Mouse (Mus musculus) spleen, adult 2 months (tissue): Measurements from ENCODE around the gene Gm28374. TPM values are rescaled to one million over a fixed set of nuclear protein-coding genes. Genes with fewer than 3 reads are reported as not detected.

Source experiments
- DNase-seq, 2 experiments: peaks; one replicate each; pipeline versions ENCODE4 v3.0.0 to v3.0.0-alpha.2; 2012 to 2021; ENCODE audit warnings: low spot score in 2 of 2, low read depth in 1 of 2
- H3K27ac ChIP-seq: fragments of 200-500 bp; 2 replicates; pipeline ENCODE4 v1.5.1; 2012; ENCODE audit warnings: low read length, inconsistent platforms; ENCODE audit not compliant: insufficient read depth
- H3K27me3 ChIP-seq: fragments of 200-500 bp; 2 replicates; pipeline ENCODE4 v1.6.1; 2012; ENCODE audit warnings: mild to moderate bottlenecking, moderate library complexity, low read length, inconsistent platforms; ENCODE audit not compliant: control insufficient read depth, insufficient read depth
- H3K36me3 ChIP-seq: fragments of 200-500 bp; 2 replicates; pipeline ENCODE4 v1.6.1; 2012; ENCODE audit warnings: mild to moderate bottlenecking, low read length, inconsistent platforms; ENCODE audit not compliant: control insufficient read depth, insufficient read depth
- H3K4me1 ChIP-seq: fragments of 200-500 bp; 2 replicates; pipeline ENCODE4 v1.6.1; 2011; ENCODE audit warnings: inconsistent platforms; ENCODE audit not compliant: control insufficient read depth, insufficient read depth, insufficient read length
- H3K4me3 ChIP-seq: fragments of 200-500 bp; 2 replicates; pipeline ENCODE4 v1.5.1; 2011; ENCODE audit warnings: mild to moderate bottlenecking, inconsistent platforms; ENCODE audit not compliant: insufficient read depth, insufficient read length; ENCODE audit errors: extremely low read depth
- CTCF ChIP-seq: fragments of 200-500 bp; IDR thresholded peaks from 2 replicates; pipeline ENCODE4 v1.5.1; 2011; ENCODE audit warnings: mild to moderate bottlenecking, inconsistent platforms; ENCODE audit not compliant: insufficient read depth, insufficient read length, insufficient replicate concordance; ENCODE audit errors: extremely low read depth
- POLR2A ChIP-seq: fragments of 200-500 bp; IDR thresholded peaks from 2 replicates; pipeline ENCODE4 v1.6.1; 2011; ENCODE audit warnings: low read depth, low read length, inconsistent platforms
- WGBS: fragments of 180-500 bp; shearing (Covaris S2); methylation state at CpG from one replicate; pipeline ENCODE4 v1.1.7; 2018; 5-methylcytosine and 5-hydroxymethylcytosine counted together
- polyA plus RNA-seq: library from polyadenylated mRNA; depleted of rRNA; stranded (reverse); fragments of >200 nt; gene quantifications from 2 replicates; pipeline ENCODE4 v1.2.3, GENCODE M21; 2012; rRNA removed

Gm28374 gene
- polyA plus RNA-seq, 1 experiment: not detected

DNA sequence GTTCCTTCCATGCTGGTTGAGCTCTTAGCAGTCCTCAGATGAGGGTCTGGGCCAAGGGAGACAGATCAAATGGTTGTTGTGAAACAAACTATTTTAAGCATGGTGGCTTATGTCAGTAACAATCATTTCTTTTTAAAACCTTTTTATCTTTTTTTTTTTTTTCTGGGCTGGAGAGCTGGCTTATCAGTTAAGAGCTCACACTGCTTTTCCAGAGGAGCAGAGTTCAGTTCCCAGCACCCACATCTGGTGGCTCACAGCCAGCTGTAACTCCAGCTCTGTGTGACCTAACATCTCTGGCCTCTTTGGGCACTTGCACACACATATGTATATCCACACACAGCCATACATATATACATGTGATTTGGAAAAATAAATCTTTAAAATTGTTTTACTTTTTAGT lies 44.4 kb downstream of the Gm28374 start:
- no peak for DNase-seq
- H3K27ac ChIP-seq: no peak overlapping the region

DNA sequence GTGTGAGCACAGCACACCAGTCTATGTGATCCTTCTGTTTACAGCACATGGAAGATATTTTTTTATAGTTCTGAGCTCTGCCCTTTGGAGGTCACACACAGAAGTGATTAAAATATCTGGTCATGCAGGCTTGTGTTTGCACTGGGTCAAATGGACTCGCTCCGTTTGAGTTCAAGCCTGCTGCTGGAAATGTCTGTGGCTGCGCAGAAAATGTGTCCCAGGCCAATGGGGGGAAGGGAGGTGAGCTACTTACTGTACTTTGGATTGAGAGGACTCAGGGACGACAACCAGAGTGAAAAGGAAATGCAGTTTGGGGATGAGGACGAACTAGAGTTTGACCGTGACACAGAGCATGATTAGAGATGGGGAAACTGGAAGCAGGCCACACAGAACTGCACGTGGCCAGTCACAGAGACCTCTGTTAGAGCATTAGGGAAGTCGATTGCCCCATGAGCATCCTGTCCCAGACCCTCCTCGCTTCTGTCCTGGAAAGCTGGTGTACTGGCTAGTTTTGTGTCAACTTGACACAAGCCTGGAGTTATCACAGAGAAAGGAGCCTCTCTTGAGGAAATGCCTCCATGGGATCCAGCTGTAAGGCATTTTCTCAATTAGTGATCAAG lies 46.0 kb downstream of the Gm28374 start:
- H3K27me3 ChIP-seq: no peaks in the 10 kb centered on the region
- DNase-seq: no peak
- no peak overlapping the region for H3K4me3 ChIP-seq
- WGBS: 62% methylated on average over 9 of the region's 9 CpGs
- H3K36me3 ChIP-seq: no peaks in the 10 kb centered on the region
- H3K27ac ChIP-seq: no peak overlapping the region
- no peaks in the 10 kb centered on the region for H3K4me1 ChIP-seq
- TF ChIP-seq POLR2A: no peak
- TF ChIP-seq CTCF: no peak

More for the DNA sequence above, 44.4 kb downstream of the Gm28374 start:
- Histone ChIP-seq H3K27me3 (no peaks in the 10 kb centered on the region), H3K36me3 (no peaks in the 10 kb centered on the region), H3K4me3 (no peak overlapping the region), H3K4me1 (no peaks in the 10 kb centered on the region)
- TF ChIP-seq POLR2A (no peak), CTCF (no peak)

DNA sequence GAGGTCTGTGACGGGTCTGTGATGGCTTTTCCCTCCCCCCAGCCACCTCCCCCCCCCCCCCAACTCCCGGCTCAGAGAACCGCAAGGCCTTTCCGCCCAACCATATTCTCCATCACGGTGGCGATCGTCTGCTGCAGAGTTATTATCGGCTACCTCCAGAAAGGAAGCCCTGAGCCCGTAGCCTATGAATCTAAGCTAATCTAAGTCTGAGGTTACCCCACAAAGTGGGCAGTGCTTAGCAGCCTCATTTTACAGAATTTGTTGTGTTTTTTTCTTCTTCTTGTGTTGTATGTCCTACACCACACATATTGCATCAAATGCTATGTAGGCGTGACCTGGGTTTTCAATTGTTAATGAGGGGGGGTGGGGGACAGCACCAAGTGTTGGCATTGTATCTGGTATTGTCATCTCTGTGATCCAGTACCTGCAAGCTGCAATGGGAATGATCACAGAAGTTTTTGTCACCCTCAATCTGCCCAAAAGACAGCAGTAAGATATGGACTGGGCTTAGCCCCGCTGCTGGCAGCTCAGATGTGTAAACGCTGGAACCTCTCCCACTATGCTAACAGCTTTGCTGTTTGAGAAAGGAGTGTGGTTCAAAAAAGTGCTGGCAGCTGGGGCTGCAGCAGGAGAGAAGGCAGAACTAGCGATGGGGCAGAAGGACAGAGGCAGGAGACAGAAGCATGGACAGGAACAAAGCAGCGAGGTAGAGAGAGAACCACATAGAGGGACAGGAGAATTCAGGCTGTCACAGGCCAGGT lies 51.4 kb downstream of the Gm28374 start:
- TF ChIP-seq POLR2A: no peak
- no peak for TF ChIP-seq CTCF
- no peaks in the 10 kb centered on the region for H3K36me3 ChIP-seq
- no peak overlapping the region for H3K4me3 ChIP-seq
- H3K4me1 ChIP-seq: no peaks in the 10 kb centered on the region
- 74% methylated on average over 14 of the region's 14 CpGs for WGBS
- H3K27ac ChIP-seq: no peak overlapping the region
- DNase-seq: no peak
- H3K27me3 ChIP-seq: no peaks in the 10 kb centered on the region

GRCm38 (mm10) chr19:6029426-6029825 lies 52.6 kb downstream of the Gm28374 start:
- TF ChIP-seq POLR2A: no peak
- TF ChIP-seq CTCF: no peak
- Histone ChIP-seq H3K27me3 (no peaks in the 10 kb centered on the region), H3K4me3 (no peak overlapping the region), H3K4me1 (no peaks in the 10 kb centered on the region), H3K36me3 (no peaks in the 10 kb centered on the region), H3K27ac (no peak overlapping the region)
- no peak for DNase-seq
- WGBS: 84% methylated on average over 9 of the region's 9 CpGs

DNA sequence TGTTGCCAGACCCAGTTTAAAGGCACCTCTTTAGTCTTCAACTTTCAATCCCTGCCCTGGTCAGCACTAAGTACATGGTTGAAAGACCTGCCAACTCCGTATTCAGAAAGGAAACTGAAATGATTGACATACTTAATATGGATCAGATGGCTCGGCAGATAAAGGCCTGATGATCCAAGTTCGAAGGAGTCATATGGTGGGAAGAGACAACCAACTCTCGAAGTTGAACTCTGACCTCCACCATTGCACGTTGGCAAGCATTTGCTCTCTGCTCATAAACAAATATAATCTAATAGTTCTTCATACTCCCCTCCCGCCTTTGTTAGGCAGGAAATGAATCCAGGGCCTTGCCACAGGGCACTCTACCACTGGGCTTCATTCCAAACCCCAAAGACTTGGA lies 53.1 kb downstream of the Gm28374 start:
- H3K4me3 ChIP-seq: no peak overlapping the region
- 75% methylated on average over 6 of the region's 6 CpGs for WGBS
- no peaks in the 10 kb centered on the region for H3K4me1 ChIP-seq
- TF ChIP-seq POLR2A (no peak), CTCF (no peak)
- no peak for DNase-seq
- no peaks in the 10 kb centered on the region for H3K36me3 ChIP-seq
- no peak overlapping the region for H3K27ac ChIP-seq
- no peaks in the 10 kb centered on the region for H3K27me3 ChIP-seq

Other genes with a start within 250 kb of the Gm28374 start
- 42.3 and 43.9 TPM in 2 replicates for gene Frmd8, start 207.0 kb downstream of the Gm28374 start, polyA plus RNA-seq
- gene Slc25a45, start 204.4 kb downstream of the Gm28374 start, polyA plus RNA-seq: 36.6 and 37.6 TPM in 2 replicates
- gene Tigd3, start 188.1 kb downstream of the Gm28374 start, polyA plus RNA-seq: 1.3 TPM in 2 replicates
- 59.9 and 74.8 TPM in 2 replicates for gene Dpf2, start 169.2 kb downstream of the Gm28374 start, polyA plus RNA-seq
- 8.1 and 8.2 TPM in 2 replicates for gene Cdc42ep2, start 157.4 kb downstream of the Gm28374 start, polyA plus RNA-seq
- gene Pola2, start 118.1 kb downstream of the Gm28374 start, polyA plus RNA-seq: 40.5 and 48.0 TPM in 2 replicates
- not detected in 2 replicates for gene Slc22a20, start 96.1 kb downstream of the Gm28374 start, polyA plus RNA-seq
- 50.8 and 53.0 TPM in 2 replicates for gene Capn1, start 66.4 kb downstream of the Gm28374 start, polyA plus RNA-seq
- 108 and 124 TPM in 2 replicates for gene Syvn1, start 35.7 kb downstream of the Gm28374 start, polyA plus RNA-seq
- 11.0 TPM in 2 replicates for gene Mrpl49, start 24.5 kb downstream of the Gm28374 start, polyA plus RNA-seq
- 1,884 and 3,019 TPM in 2 replicates for gene Fau, start 24.4 kb downstream of the Gm28374 start, polyA plus RNA-seq
- gene Znhit2, start 21.1 kb downstream of the Gm28374 start, polyA plus RNA-seq: 38.5 and 61.3 TPM in 2 replicates
- 14.0 and 23.4 TPM in 2 replicates for gene Tm7sf2, start 13.9 kb downstream of the Gm28374 start, polyA plus RNA-seq
- gene Vps51, start 5.0 kb downstream of the Gm28374 start, polyA plus RNA-seq: 72.9 and 85.0 TPM in 2 replicates
- gene Tmem262, start 2.2 kb downstream of the Gm28374 start, polyA plus RNA-seq: 0.34 TPM in 1 of 2 replicates, not detected in the other
- gene Zfpl1, start 2.7 kb upstream of the Gm28374 start, polyA plus RNA-seq: 66.9 and 85.9 TPM in 2 replicates
- gene Cdca5, start 2.7 kb upstream of the Gm28374 start, polyA plus RNA-seq: 3.6 and 4.4 TPM in 2 replicates
- 0.19 TPM in 1 of 2 replicates, not detected in the other for gene AC131692.1, start 12.2 kb upstream of the Gm28374 start, polyA plus RNA-seq
- gene Naaladl1, start 23.5 kb upstream of the Gm28374 start, polyA plus RNA-seq: 0.49 and 0.60 TPM in 2 replicates
- gene Sac3d1, start 36.4 kb upstream of the Gm28374 start, polyA plus RNA-seq: 30.4 and 46.7 TPM in 2 replicates
- gene Snx15, start 46.0 kb upstream of the Gm28374 start, polyA plus RNA-seq: 42.7 and 50.9 TPM in 2 replicates
- 8.0 and 10.8 TPM in 2 replicates for gene Batf2, start 58.7 kb upstream of the Gm28374 start, polyA plus RNA-seq
- gene Arl2, start 59.3 kb upstream of the Gm28374 start, polyA plus RNA-seq: 51.8 and 64.8 TPM in 2 replicates
- 0.15 and 0.30 TPM in 2 replicates for gene Majin, start 102.1 kb upstream of the Gm28374 start, polyA plus RNA-seq
- gene Gpha2, start 144.1 kb upstream of the Gm28374 start, polyA plus RNA-seq: 0.42 and 0.57 TPM in 2 replicates
- 36.9 and 56.1 TPM in 2 replicates for gene Ppp2r5b, start 153.6 kb upstream of the Gm28374 start, polyA plus RNA-seq
- 47.4 and 57.5 TPM in 2 replicates for gene Atg2a, start 159.4 kb upstream of the Gm28374 start, polyA plus RNA-seq
- 285 and 377 TPM in 2 replicates for gene Ehd1, start 194.5 kb upstream of the Gm28374 start, polyA plus RNA-seq
- 7.7 and 8.9 TPM in 2 replicates for gene Cdc42bpg, start 224.2 kb upstream of the Gm28374 start, polyA plus RNA-seq